In genomic region chr10:67841596-67841995, GRCm38 (mm10) we compare ENCODE assay signal across 9 mouse cellular contexts.
"Had no signal": no experiment of that assay in that cellular context is flagged by ENCODE, and none has a peak within 500 bp of the region (broad histone marks: within the 10 kb centered on the region; RNA-seq: fewer than 3 reads in every experiment).

No protein-coding gene starts in this region.

- ATAC-seq: liver, embryonic 12.5 days; midbrain, embryonic 16.5 days had no signal

- DNase-seq: kidney, adult 18-20 months; kidney, postnatal 10 days; kidney, postnatal 4 days; lung, embryonic 14.5 days; lung, postnatal 10 days; lung, postnatal 4 days; right cerebral cortex, postnatal 14 days had no signal
